Mouse (Mus musculus): ENCODE data around the gene Casp9. TPM values are rescaled to one million over a fixed set of nuclear protein-coding genes. Genes with fewer than 3 reads are reported as not detected.

The Casp9 gene
- 22.2 to 28.4 TPM (median 23.2 TPM) in 4 replicates for total RNA-seq (2023; ENCODE audit: inconsistent age)

GRCm38 (mm10) chr4:141793282-141794151 is at the start of gene Casp9:
Casp9 (plus strand) TSS chr4:141793612.

GRCm38 (mm10) chr4:141746578-141747346 is 46.6 kb upstream of the Casp9 start, which contains the start of gene Agmat:
Agmat (plus strand) TSS chr4:141746672.

GRCm38 (mm10) chr4:141790524-141790990 is 2.9 kb upstream of the Casp9 start, which contains the start of gene Dnajc16:
Dnajc16 (minus strand) TSS chr4:141790931.

GRCm38 (mm10) chr4:141826060-141826459 is 32.6 kb downstream of the Casp9 start, which contains the start of gene Cela2a:
Cela2a (minus strand) TSS chr4:141826160.

GRCm38 (mm10) chr4:141845999-141846398 is 52.6 kb downstream of the Casp9 start, which contains the start of gene Ctrc:
Ctrc (minus strand) TSS chr4:141846359.

Other genes starting within 250 kb of the Casp9 start
- gene Fblim1, start 187.5 kb upstream of the Casp9 start, total RNA-seq (2023; ENCODE audit: inconsistent age), result not detected in 4 replicates
- 0.24 TPM in 2 of 4 replicates, not detected in the others for gene Tmem82, start 175.0 kb upstream of the Casp9 start, total RNA-seq (2023; ENCODE audit: inconsistent age)
- not detected in 4 replicates for gene Slc25a34, start 169.8 kb upstream of the Casp9 start, total RNA-seq (2023; ENCODE audit: inconsistent age)
- 25.8 to 36.0 TPM (median 34.9 TPM) in 4 replicates for gene Plekhm2, start 128.7 kb upstream of the Casp9 start, total RNA-seq (2023; ENCODE audit: inconsistent age)
- gene Rsc1a1, start 108.0 kb upstream of the Casp9 start, total RNA-seq (2023; ENCODE audit: inconsistent age), result 1.9 to 14.3 TPM (median 7.9 TPM) in 4 replicates
- gene Ddi2, start 70.2 kb upstream of the Casp9 start, total RNA-seq (2023; ENCODE audit: inconsistent age), result 42.7 to 53.7 TPM (median 45.9 TPM) in 4 replicates
- gene Agmat, start 46.9 kb upstream of the Casp9 start, total RNA-seq (2023; ENCODE audit: inconsistent age), result not detected in 4 replicates
- 11.5 to 15.3 TPM (median 12.9 TPM) in 4 replicates for gene Dnajc16, start 2.7 kb upstream of the Casp9 start, total RNA-seq (2023; ENCODE audit: inconsistent age)
- 0.57 to 3.9 TPM (median 2.9 TPM) in 3 of 4 replicates, not detected in the other for gene Cela2a, start 32.5 kb downstream of the Casp9 start, total RNA-seq (2023; ENCODE audit: inconsistent age)
- gene Ctrc, start 52.7 kb downstream of the Casp9 start, total RNA-seq (2023; ENCODE audit: inconsistent age), result not detected in 4 replicates
- 29.3 to 35.3 TPM (median 32.7 TPM) in 4 replicates for gene Efhd2, start 81.3 kb downstream of the Casp9 start, total RNA-seq (2023; ENCODE audit: inconsistent age)
- gene Fhad1, start 221.5 kb downstream of the Casp9 start, total RNA-seq (2023; ENCODE audit: inconsistent age), result not detected in 4 replicates

Data from B cell, adult (primary cell).